Mouse (Mus musculus) thymus, postnatal 36 days (tissue): ENCODE data around the gene Atp6v1e1.
"Not testable (repeated sequence)": the region's sequence is repeated elsewhere in the genome, so short reads cannot be mapped to it uniquely, and the experiment has no call there.

ENCODE experiments used
- DNase-seq, 2 experiments: peaks; one replicate each; pipeline ENCODE4 v3.0.0; 2022; ENCODE audit warnings: mixed read lengths in 2 of 2

The Atp6v1e1 gene

DNA sequence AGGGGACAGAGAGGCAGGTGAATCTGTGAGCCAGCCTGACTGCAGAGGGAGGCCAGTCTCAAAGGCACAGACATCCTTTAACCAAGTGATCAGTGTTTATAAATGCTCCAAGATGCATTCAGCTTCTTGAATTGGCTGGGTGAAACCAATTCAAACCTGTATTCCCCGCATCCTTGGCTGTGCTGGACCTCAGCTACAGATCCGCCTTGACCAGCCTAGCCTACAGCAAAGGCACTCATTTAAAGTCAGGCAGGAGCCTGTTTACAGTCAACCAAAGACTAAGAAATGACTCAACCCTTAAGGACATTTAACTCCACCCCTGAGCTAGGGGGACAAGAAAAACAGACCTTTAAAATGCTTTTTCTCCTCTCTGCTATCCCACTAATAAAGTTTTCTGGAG lies 3.3 kb downstream of the Atp6v1e1 start:
- DNase-seq: no peak

DNA sequence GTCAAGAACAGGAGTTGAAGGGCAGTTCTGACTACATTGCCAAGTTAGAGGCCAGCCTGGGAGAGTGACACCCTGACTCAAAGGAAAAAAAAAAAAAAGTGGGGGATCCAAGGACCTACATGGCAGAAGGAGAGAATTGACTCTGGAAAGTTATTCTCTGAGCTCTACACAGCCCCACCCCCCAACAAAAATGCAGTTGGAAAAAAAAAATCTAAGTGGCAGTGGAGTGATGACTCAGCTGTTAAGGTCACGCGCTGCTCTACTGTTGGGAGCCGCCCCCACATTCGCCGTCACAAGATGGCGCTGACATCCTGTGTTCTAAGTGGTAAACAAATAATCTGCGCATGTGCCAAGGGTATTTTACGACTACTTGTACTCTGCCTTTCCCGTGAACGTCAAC lies 10.6 kb downstream of the Atp6v1e1 start:
- not testable (repeated sequence) for DNase-seq

DNA sequence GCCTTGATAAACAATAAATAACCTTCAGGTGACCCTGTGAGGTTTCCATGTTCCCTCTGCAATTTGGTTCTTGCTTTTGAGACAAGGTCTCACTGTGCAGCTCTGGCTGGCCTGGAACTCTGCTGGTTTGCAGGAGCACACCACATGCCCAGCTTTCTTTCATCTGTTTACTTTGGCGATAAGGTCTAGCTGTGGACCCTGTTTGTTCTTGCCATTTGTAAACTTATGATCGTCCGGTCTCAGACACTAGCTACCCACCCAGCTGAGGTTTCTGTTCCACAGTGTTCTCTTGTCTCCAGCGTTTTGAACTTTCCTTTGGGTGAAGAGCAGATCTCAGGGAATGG lies 14.9 kb downstream of the Atp6v1e1 start:
- no peak for DNase-seq

DNA sequence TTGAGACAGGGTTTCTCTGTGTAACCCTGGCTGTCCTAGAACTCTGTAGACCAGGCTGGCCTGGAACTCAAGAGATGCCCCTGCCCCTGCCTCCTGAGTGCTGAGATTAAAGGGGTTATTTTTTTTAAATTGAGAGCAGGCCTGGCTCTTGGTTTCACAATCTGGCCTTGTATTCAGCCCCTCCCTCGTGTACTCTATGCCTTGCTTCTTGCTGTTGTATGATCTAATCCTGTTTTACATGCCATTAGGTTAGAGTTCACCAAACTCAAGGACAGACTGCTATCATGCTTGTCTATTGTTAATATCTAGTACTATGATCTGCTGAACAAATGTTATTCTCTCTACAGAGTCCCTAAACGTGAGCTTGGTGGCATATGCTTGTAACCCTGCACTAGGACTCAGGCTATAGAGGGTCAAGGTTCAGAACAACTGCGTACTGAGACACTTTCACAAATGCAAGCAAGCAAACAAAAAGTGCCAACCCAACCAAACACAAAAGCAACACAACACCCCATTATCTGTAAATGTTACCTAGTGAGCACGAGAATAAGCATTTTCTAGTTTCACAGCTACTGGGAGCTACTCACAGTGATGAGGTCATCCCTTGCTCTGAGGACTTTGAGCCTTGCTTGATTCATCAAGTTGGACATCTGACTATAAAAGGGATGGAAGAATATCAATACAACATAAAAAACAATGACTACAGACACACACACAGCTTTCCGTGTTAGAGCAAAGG lies 15.4 kb downstream of the Atp6v1e1 start:
- DNase-seq: no peak

DNA sequence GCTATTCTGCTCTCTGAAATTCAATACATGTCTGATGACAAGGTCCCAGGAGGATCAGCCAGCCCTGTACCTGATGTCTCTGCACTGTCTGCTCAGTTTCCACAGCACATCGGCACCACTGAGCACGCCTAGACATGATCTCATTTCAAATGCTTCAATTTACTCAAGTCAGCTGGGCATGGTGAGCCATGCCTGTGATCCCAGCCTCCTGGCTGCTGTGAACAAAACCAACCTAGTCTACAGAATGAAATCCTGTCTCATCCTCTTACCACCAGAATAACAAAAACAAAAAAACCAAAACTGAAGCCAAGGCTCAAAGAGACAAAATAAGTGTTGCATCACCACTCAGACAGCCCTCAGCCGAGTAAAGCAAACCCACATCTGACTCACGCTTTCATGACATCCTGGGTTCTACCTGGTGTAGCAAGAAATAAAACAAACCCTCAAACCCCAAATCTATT lies 23.0 kb downstream of the Atp6v1e1 start:
- no peak for DNase-seq

DNA sequence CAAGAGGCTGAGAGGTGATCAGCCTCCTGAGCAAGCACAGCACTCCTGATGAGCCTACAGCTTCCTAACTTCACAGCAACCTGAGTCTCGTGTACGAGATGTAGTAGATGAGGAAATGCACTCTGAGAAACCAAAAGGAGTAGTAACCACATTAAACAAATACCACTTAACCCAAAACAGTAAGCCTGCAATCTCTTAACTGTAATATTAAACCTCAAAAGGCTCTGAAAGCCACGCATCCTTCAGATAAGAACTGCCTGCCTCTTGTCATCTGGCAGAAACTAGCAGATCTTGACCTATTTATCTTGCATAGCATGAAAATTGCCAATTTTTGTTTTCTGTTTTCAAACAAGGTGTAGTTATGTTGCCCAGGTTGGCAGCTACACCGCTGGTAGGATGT lies 23.7 kb downstream of the Atp6v1e1 start:
- no peak for DNase-seq

DNA sequence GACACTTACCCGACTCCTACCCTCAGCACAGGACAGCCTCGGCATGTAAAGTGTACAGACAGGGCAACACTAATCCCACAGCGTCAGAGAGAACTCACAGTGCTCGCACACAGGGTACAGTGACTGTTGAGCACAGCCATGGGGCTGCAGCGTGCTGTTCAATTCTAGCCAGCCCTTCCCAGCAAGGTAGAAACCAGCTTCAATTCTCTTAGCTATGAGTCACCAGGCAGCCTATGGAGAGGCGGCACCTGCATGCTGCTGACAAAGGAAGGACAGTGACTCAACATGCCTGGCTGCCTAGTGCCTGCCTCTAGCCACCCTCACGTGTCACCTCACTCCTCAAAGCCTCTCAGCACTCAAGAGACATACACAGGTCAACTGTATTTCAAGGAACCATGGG lies 24.6 kb downstream of the Atp6v1e1 start:
- DNase-seq: no peak

DNA sequence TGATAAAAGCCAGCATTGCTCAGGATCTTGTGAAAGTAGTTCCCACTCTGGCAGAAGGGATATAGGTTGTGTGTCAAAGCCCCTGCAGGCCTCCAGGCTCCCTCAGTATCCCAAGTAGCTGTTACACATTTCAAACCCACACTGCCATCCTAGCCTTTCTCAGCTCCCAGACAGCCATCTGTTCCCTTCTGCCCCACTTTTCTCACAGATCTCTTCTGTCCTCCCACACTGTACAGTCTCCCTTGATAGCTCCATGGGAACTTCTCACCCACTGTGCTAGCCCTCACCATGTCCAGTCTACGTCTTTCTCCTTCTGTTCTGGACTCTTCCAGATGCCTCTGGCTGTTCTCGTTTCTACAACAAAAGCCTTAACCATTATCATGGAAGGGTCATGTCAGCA lies 26.5 kb downstream of the Atp6v1e1 start:
- no peak for DNase-seq

DNA sequence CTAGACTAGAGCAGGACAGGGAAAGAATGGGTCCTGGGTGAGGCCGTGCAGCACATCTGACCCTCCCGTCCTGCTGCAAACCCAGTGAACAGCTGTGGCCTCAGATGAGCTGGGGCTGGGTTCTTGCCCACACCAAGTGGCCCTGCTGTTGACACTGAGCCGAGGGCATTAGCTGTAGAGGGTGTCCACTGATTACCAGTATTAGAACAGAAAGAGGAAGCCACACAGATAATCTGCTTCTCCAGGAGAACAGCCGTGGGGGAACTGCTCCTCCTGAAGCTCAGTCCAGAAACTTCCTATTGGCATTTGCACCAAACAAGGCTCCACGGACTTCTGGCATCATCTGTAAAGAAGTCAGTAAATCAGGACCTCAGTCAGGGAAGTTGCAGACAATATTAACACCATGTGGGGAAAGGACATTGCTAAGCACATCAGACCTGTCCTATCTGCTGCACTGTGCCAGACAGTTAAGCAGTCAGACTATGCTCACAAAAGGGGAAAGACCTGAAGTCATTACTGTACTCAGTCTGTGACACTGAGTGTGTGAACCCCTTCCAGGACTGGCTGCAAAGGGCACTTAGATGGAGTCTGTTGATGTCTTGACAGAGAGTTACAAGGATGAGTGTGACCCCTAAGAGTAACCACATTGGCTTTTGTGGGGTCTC lies 27.0 kb downstream of the Atp6v1e1 start:
- no peak for DNase-seq

DNA sequence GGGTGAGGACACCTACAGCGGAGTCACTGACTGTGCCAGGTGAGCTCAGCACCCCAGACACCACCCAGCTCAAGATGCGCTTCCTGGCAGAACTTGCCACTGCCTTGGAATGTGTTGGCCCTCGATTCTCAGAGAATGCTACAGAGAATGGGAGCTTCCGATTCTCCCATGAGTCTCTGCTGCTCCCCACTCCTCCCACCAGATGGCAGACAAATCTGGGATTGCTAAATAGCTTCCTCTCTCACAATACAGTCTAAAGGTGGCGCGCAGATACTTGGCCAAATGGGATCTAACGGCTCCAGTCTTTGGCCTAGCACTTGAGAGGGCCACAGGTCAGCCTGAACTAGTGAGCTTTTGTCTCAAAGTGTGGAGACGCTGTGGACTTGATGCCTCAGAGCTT lies 29.6 kb downstream of the Atp6v1e1 start:
- DNase-seq: no peak

DNA sequence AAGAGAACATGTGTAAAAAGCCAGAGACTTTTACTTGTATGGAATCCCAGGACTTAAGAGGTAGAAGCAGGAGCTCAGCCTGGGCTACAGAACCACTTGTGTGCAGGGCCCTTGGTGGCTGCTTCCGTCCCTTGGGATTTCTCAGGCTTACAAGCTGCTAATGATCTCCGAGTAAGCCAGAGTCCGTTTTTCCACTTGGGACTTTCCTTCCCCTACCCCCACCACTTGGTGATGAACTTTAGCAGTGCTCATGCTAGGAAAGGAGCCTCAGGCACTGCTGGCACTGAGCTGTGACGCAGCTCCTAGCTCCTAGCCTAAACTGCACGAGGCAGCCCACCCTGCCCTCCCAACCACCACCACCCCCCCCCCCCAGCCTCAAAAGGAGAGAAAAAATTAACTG lies 31.9 kb downstream of the Atp6v1e1 start:
- no peak for DNase-seq

DNA sequence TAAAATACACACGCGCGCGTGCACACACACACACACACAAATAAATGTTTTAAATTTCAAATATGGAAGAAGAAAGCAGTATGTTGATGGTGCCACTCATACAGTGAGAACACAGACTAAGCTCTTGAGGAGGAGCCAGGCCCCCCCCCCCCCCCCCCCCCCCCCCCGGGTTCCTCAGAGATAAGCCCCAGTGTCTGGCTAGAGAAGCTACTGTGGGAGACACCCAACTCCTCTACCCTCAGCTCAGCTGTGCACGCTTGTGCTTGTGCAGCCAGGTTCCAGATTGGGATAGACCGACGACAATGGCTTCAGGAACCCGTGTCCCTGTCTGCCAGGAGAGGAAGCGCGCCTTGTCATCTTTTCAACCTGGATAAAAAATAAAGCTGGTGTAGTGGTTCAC lies 32.4 kb downstream of the Atp6v1e1 start:
- no peak for DNase-seq

DNA sequence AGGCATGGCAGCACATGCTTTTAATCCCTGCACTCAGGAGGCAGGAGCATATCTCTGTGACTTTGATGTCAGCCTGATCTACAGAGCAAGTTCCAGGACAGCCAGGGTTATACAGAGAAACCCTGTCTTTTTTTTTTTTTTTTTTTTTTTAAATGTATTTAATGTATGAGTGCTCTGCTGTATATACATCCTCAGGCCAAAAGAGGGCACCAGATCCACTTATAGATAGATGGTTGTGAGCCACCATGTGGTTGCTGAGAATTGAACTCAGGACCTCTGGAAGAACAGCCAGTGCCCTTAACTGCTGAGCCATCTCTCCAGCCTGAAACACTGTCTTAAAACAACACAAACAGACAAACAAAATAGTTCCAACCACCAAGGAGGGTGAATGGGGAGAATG lies 33.7 kb downstream of the Atp6v1e1 start:
- no peak for DNase-seq

DNA sequence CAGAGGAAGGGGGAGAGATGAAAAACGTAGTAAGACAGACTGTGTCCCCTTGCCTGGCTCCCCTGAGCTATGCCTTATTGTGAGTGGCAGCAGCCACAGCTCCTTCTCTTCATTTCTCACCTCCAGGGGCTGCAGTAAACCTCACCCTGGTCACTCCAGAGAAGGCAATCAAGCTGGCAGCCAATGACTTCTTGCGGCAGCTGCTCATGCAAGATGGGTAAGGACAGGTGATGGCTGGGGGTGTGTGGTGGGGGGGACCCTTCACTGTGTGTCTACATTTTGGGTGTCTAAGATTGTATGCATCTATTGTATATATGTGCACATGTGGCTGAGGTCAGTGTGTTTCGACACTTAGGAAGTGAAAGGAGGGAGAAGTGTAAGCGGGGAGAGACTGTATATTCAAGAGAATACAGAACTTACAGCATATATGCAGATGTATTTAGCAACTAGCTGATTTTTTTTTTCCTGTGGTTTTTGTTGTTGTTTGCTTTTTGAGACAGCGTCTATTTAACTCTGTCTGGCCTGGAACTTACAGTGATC lies 34.5 kb downstream of the Atp6v1e1 start:
- no peak for DNase-seq

DNA sequence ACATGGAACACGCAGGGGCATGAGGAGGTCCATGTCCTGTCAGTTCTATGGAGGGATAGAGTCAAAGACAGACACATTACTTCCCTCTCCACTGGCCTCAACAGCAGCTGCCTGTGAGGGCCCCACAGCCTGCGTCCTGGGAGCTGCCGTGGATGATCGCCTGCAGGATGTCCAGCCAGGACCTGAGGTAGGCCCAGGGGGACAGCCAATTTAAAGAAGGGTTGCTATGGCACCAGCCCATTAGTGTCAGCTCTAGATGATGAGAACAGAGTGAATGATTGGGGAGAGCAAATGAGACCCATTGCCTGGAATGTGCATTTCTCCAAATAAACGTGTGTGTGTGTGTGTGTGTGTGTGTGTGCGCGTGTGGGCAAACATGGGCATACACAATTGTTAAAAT lies 38.2 kb downstream of the Atp6v1e1 start:
- DNase-seq: no peak

DNA sequence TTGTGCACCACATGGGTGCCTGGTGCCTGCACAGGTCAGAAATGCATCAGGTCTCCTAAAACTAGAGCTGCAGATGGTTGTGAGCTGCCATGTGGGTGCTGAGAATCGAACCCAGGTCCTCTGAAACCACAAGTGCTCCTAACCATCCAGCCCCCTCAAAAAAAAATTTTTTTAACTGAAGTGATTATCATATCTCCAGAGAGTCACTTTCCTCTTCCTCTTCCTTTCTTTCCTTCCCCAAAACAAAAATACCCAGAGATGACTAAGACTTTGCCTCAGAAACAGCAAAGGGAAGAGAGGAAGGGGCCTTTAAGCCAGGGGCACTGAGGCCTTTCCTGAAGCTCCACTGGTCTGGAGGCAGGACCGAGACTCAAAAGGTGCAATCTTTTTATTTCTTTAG lies 39.6 kb downstream of the Atp6v1e1 start:
- no peak for DNase-seq

DNA sequence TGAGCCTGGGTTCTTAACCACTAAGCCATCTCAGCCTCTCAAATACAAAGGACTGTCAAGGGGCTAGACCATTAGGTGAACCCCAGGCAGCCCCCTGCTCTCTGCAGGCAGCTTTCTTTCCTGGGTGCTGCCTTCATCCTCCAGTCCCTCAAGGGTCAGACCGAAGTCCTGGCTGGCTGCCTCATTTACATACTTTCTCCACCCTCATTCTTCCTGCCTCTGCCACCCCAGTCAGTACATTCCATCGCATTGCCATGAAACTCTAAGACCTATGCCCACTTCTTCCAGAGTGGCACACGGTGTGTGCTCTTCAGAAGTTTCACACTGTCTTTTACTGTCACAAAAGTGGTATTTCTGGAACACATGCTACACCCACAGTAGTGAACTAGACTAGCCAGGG lies 44.4 kb downstream of the Atp6v1e1 start:
- DNase-seq: no peak

DNA sequence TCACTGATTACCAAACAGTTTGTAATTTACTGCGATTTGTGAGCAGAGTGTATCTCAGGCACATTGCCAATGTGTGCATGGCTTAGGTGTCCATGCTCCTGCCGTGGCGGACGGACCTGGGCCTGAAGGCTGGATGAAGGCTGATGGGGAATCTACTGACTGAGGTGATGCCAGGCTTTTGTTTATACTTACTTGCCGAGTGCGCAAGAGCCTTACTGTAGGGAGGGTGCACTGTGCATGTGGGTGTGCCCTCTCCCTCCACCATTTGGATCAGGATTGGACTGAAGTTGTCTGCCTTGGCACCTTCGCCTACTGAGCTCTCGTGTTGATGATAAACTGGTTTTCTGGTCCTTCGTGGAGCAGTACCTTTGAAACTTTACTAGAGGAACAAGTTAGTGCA lies 45.1 kb downstream of the Atp6v1e1 start:
- no peak for DNase-seq

DNA sequence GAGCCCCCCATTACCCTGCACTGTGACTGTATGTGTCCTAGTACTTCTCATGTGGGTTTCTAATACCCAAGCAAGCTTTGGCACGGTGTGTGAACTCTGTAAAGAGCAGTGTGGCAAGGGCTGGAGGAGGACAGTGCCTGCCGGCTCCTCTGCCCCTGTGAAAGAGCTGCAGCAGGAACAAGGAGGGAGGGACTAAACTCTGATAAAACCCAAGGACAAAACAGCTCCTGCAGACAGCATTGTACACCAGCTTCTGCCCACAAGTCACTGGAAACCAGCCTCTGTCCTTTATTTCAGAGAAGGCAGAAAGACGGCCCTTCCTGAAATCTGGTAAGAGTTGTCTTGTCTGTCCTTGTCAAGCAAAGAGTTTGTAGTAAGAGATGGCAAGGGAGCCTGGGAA lies 46.3 kb downstream of the Atp6v1e1 start:
- no peak for DNase-seq

DNA sequence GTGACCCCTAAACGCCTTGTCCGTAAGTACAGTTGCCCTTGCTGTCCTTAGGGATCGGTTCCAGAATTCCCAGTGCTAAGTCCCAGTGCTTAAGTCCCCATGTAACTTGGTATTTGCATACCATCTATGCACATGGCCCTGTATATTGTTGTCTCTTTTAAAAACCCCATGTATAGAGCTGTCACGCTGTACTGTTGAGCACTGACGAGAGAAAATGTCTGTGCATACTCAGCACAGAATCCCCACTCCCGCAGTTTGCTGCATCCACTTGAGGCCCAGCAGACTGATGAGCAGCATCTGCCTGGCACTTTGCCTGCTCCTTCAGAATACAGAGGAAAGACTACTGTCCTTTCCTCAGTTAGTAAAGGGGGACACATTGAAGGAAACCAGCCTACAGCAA lies 48.8 kb downstream of the Atp6v1e1 start:
- DNase-seq: no peak

DNA sequence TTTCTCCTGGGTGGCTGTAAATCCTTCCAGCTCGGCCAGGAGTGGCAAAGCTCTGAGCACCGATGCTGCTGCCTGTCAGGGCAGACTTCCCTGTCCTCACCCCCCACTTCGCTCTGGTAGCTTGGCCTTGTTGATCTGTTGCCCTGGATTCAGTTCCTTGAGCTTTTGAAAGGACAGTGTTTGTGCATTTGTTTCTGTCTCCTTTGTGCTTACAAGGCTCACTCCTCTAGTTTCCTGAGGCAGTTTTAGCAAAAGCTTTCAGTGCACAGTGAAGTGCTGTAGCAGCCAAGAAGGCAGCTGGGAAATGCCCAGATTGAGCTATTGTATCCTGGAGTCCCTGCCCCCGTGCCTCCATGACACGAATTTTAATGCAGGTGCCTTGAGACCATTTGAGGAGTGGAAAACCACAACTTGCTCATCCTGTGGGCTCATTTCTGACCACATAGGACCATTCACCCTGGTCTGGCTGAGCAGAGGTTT lies 49.4 kb downstream of the Atp6v1e1 start, which contains the start of gene Slc25a18:
Gene Slc25a18, plus strand, starts transcription at position 430 of the 480 bp plus-strand sequence.
- DNase-seq: no peak

DNA sequence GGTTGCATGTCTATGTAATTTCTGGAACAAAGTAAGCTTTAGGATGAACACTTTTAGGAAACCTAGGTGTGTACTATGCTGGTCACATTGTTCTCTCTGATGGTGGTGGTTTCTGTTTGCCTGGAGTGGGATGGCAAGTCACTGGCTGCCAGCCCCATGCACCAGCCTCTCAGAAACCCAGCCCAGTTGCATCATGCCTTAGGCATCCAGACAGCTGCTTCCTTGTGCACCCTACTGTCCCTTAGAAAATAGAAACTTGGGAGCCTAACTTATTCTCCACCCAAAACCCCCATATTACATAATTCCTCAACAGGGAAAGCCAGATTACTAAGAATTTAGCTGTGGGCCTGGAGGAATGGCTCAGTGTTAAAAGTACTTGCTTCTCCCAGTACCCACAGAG lies 50.6 kb downstream of the Atp6v1e1 start:
- no peak for DNase-seq

DNA sequence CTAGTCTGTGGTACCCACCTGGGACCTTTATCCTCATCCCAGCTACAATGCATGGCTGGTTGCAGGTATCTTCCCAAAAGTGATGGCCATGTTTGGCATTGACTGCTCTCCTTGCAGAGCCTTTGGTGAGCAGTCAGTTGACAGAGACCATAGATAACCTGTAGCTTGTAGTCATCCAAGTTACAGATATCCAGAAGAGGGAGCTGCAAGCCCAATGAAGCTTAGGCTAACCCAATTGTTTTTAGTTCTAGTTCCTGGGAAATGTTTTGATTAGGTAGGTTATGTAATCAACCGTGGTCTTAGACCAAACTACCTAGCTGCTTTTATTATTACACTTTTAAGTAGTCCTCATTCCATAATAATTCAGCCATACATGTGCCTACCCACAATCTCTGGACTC lies 51.2 kb downstream of the Atp6v1e1 start:
- no peak for DNase-seq

DNA sequence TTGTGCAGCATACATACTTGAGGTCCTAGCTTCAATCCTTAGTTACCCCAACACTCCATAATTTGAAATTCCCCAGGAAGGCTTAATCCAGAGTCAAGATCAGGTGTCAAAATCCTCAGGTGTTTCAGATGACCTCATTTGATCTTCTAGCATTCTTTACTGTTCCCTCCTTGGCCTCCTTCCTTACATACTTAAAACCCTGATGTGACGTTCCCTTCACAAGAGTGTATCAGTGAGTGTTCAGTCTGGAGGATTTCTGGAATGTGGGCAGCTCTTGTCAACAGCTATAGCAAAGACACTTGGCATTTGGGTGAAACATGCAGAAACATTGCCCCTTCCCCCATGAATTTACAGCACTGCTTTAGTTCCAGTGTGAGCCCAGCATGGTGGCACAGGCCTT lies 52.6 kb downstream of the Atp6v1e1 start:
- DNase-seq: no peak
